Mouse (Mus musculus) liver, postnatal 0 days (tissue): ENCODE results near the gene Pde1a. TPM values are rescaled to one million over a fixed set of nuclear protein-coding genes. Genes with fewer than 3 reads are reported as not detected.
"Not testable (repeated sequence)": the region's sequence is repeated elsewhere in the genome, so short reads cannot be mapped to it uniquely, and the experiment has no call there.

Source experiments
- ATAC-seq: fragments of 200-750 bp; cut with Nextera tagmentation; 2 replicates; pipeline ENCODE4 v1.8.0; 2017; ENCODE audit warnings: mild to moderate bottlenecking, moderate library complexity
- DNase-seq: peaks from one replicate; pipeline ENCODE4 v3.0.0-alpha.2; 2016
- H3K27ac ChIP-seq: fragments of 300-500 bp; sonication (generic); 2 replicates; pipeline ENCODE4 v1.5.1; 2014; ENCODE audit warnings: antibody characterized with exemption, moderate library complexity, mild to moderate bottlenecking, low read depth
- H3K27me3 ChIP-seq: fragments of 300-500 bp; sonication (generic); 2 replicates; pipeline ENCODE4 v1.6.1; 2014; ENCODE audit warnings: low read length, control low read depth, mixed read lengths; ENCODE audit not compliant: insufficient read depth
- H3K36me3 ChIP-seq: fragments of 300-500 bp; sonication (generic); replicated peaks from 2 replicates; pipeline ENCODE4 v1.6.1; 2014; ENCODE audit warnings: mild to moderate bottlenecking, control low read depth, low read length, moderate library complexity, mixed read lengths; ENCODE audit not compliant: insufficient read depth
- H3K4me1 ChIP-seq: fragments of 300-500 bp; sonication (generic); 2 replicates; pipeline ENCODE4 v1.6.1; 2014; ENCODE audit warnings: antibody characterized with exemption, mild to moderate bottlenecking, control low read depth; ENCODE audit not compliant: insufficient read depth
- H3K4me2 ChIP-seq: fragments of 300-500 bp; sonication (generic); 2 replicates; pipeline ENCODE4 v1.6.1; 2014; ENCODE audit warnings: low read depth, mild to moderate bottlenecking, low read length, moderate library complexity, mixed read lengths
- H3K4me3 ChIP-seq: fragments of 300-500 bp; sonication (generic); 2 replicates; pipeline ENCODE4 v1.5.1; 2014; ENCODE audit warnings: low read depth, low read length
- H3K9ac ChIP-seq: fragments of 300-500 bp; sonication (generic); replicated peaks from 2 replicates; pipeline ENCODE4 v1.6.1; 2014; ENCODE audit warnings: mild to moderate bottlenecking, moderate library complexity
- H3K9me3 ChIP-seq: fragments of 300-500 bp; sonication (generic); 2 replicates; pipeline ENCODE4 v1.6.1; 2016; ENCODE audit warnings: mild to moderate bottlenecking, control low read depth, low read length, mixed read lengths
- CTCF ChIP-seq: sonication (generic); IDR thresholded peaks from 2 replicates; pipeline ENCODE4 v1.5.1; 2016; ENCODE audit warnings: antibody characterized with exemption, low read depth
- EP300 ChIP-seq: IDR thresholded peaks from 2 replicates; pipeline ENCODE4 v1.6.1; 2016; ENCODE audit warnings: antibody characterized with exemption, low read depth, mild to moderate bottlenecking
- WGBS: fragments of 180-500 bp; shearing (Covaris S2); extraction: QIAGEN DNeasy Blood & Tissue Kit; methylation state at CpG from one replicate; pipeline ENCODE4 v1.1.7; 2014; ENCODE audit not compliant: insufficient replicate concordance; 5-methylcytosine and 5-hydroxymethylcytosine counted together
- polyA plus RNA-seq: library from polyadenylated mRNA; unstranded; fragments of >200 nt; fragmentation: Nextera tagmentation; extraction: Ambion mirVana; gene quantifications from 2 replicates; pipeline ENCODE4 v1.2.1, GENCODE M21; 2015

Pde1a gene
- polyA plus RNA-seq, 1 experiment from 2014 or later: 4.1 TPM

DNA sequence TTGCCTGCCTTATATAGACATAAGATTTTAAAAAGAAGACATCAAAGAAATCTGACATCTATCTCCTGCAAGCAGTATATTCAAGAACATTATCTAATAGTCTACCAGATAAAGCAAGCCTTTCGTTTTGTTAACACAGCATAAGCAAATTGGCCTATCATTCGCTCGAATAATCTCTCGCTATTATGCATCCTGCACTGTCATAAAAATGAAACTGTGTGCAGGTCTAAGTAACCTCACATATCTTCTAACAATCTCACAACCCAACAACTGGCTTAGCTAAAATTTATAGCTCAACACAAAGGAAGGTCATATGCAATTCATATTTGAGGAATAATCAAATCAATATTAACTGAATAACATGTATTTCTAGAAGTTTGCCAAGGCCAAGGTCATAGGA lies 246.0 kb downstream of the Pde1a start:
- no peaks in the 10 kb centered on the region for H3K9me3 ChIP-seq
- WGBS: 87% methylated on average over 4 of the region's 4 CpGs
- H3K4me1 ChIP-seq: no peaks in the 10 kb centered on the region
- H3K27me3 ChIP-seq: no peaks in the 10 kb centered on the region
- H3K27ac ChIP-seq: no peak overlapping the region
- no peak for ATAC-seq
- no peak for TF ChIP-seq CTCF
- no peak for TF ChIP-seq EP300
- no peak overlapping the region for H3K9ac ChIP-seq
- no peak for DNase-seq
- no peak overlapping the region for H3K4me3 ChIP-seq
- H3K36me3 ChIP-seq: no peaks in the 10 kb centered on the region
- H3K4me2 ChIP-seq: no peak overlapping the region

DNA sequence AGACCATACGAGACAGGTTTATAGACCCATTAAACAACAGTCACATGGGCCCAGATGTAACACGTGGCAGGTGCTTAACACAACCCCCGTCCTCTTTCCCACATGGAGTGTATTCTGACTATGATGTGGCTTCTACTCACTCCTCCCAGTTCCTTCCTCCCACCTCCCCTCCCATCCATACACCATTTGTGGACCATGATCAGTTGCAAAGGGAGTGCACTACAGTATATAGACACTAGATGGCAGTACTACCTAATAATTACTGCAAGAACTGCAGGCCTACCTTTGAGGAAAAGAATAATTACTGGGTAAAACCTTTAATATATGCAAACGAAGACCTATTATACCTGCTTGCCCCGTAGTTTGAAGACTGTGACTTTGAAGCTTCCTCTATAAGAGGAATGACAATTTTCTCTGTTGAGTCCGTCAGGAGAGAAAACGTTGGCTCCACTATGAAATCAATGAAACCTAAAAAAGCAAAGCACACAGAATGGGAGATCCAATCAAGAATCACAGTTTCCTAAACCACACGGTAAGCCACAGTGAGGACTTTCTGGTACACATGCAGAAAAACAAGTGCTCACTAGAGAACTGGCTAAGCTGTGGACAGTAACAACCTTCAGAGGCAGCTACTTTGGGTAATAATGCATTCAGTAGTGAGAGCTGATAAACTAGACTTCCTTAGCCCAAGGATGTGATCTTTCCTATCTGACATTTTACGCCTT lies 263.8 kb downstream of the Pde1a start:
- H3K27me3 ChIP-seq: no peaks in the 10 kb centered on the region
- TF ChIP-seq CTCF (peak; percentile 86), EP300 (no peak)
- no peak for DNase-seq
- no peak overlapping the region for H3K4me2 ChIP-seq
- H3K9me3 ChIP-seq: no peaks in the 10 kb centered on the region
- no peaks in the 10 kb centered on the region for H3K36me3 ChIP-seq
- WGBS: 40% methylated on average over 9 of the region's 9 CpGs
- no peaks in the 10 kb centered on the region for H3K4me1 ChIP-seq
- no peak overlapping the region for H3K4me3 ChIP-seq
- H3K27ac ChIP-seq: no peak overlapping the region
- ATAC-seq: peak; percentile 59; the same call in 1 of the 2 replicates
- no peak overlapping the region for H3K9ac ChIP-seq

GRCm38 (mm10) chr2:79856874-79857273 lies 272.4 kb downstream of the Pde1a start:
- TF ChIP-seq CTCF (no peak), EP300 (no peak)
- Histone ChIP-seq H3K27me3 (no peaks in the 10 kb centered on the region), H3K4me2 (no peak overlapping the region), H3K9ac (no peak overlapping the region), H3K27ac (no peak overlapping the region), H3K9me3 (no peaks in the 10 kb centered on the region), H3K4me3 (no peak overlapping the region), H3K36me3 (no peaks in the 10 kb centered on the region), H3K4me1 (no peaks in the 10 kb centered on the region)
- WGBS: 59% methylated on average over 1 of the region's 1 CpGs
- ATAC-seq (no peak), DNase-seq (no peak)

DNA sequence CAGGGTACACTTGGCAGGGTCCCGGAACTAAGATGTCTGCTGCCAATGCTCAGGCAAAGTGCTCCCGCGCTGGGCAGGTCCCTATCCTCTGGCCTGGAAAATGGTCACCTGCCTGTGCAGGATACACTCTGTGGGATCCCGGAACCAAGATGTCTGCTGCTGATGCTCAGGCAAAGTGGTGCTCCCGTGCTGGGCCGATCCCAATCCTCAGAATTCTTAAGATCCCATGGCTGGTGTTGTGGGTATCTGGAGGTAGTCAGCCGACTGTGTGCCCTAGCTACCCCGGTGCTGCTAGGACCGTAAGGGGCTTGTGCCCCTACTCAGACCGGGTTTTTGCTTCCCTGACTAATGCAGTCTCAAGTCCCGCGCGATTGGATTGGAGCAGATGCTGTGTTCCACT lies 281.9 kb downstream of the Pde1a start:
- not testable (repeated sequence) for H3K36me3 ChIP-seq, H3K4me3 ChIP-seq, DNase-seq, H3K4me2 ChIP-seq, H3K27me3 ChIP-seq, H3K9me3 ChIP-seq, H3K4me1 ChIP-seq, H3K9ac ChIP-seq, ATAC-seq, H3K27ac ChIP-seq
- WGBS: 79% methylated on average over 13 of the region's 13 CpGs

GRCm38 (mm10) chr2:79839513-79839912 lies 289.7 kb downstream of the Pde1a start:
- no peak for TF ChIP-seq EP300
- no peak for TF ChIP-seq CTCF
- H3K4me3 ChIP-seq: no peak overlapping the region
- no peaks in the 10 kb centered on the region for H3K36me3 ChIP-seq
- no peak overlapping the region for H3K27ac ChIP-seq
- no peaks in the 10 kb centered on the region for H3K27me3 ChIP-seq
- H3K4me2 ChIP-seq: no peak overlapping the region
- DNase-seq (no peak), ATAC-seq (no peak)
- 53% methylated on average over 5 of the region's 5 CpGs for WGBS
- no peak overlapping the region for H3K9ac ChIP-seq
- H3K4me1 ChIP-seq: no peaks in the 10 kb centered on the region
- H3K9me3 ChIP-seq: no peaks in the 10 kb centered on the region

- DNase-seq: no peak
- Histone ChIP-seq H3K4me3 (no peak overlapping the region), H3K27ac (no peak overlapping the region), H3K4me1 (no peaks in the 10 kb centered on the region), H3K9me3 (no peaks in the 10 kb centered on the region), H3K36me3 (no peaks in the 10 kb centered on the region), H3K9ac (no peak overlapping the region), H3K27me3 (no peaks in the 10 kb centered on the region), H3K4me2 (no peak overlapping the region)
- ATAC-seq: no peak
- 79% methylated on average over 6 of the region's 6 CpGs for WGBS
- TF ChIP-seq EP300 (no peak), CTCF (no peak)
Measured at GRCm38 (mm10) chr2:79839090-79839489, 290.2 kb downstream of the Pde1a start.
